Mouse (Mus musculus) Patski (cell line): ENCODE results near the gene Olfr1415. TPM values are rescaled to one million over a fixed set of nuclear protein-coding genes. Genes with fewer than 3 reads are reported as not detected.
A peak's percentile ranks its signal among the peaks of the same experiment; 100 is the strongest.

Experiments used
- ATAC-seq: fragments of 100-300 bp; one replicate; pipeline ENCODE4 v1.8.0; 2021
- CTCF ChIA-PET: fragments of 350-600 bp; sonication (Branson Sonifier 250); formaldehyde crosslinking; loops from one replicate; lab custom pipeline; 2022; ENCODE audit warnings: inconsistent platforms; lab: Charles Lee
- POLR2A ChIA-PET: fragments of 350-600 bp; sonication (Branson Sonifier 250); formaldehyde crosslinking; loops from one replicate; lab custom pipeline; 2022; ENCODE audit warnings: antibody characterized with exemption, inconsistent platforms; lab: Charles Lee
- DNase-seq: peaks from one replicate; pipeline ENCODE4 v3.0.0-alpha.2; 2011; ENCODE audit warnings: low read depth, low spot score
- H3K27me3 ChIP-seq: fragments of 371-371 bp; one replicate; pipeline ENCODE4 v1.5.1; 2021
- CTCF ChIP-seq: fragments of 100-300 bp; IDR thresholded peaks from one replicate; pipeline ENCODE4 v1.5.1; 2021
- in situ Hi-C: fragments of 300-500 bp; cut with MboI; formaldehyde crosslinking; loops from 3 replicates; pipeline ENCODE4 v1.11.1; 2018; ENCODE audit warnings: low pct_unique_long_range_greater_than_20kb, mixed read lengths
- polyA plus RNA-seq: library from polyadenylated mRNA; unstranded; gene quantifications from one replicate; pipeline ENCODE4 v1.2.3, GENCODE M21; 2021

The Olfr1415 gene
- polyA plus RNA-seq, 1 experiment from 2014 or later = not detected

GRCm38 (mm10) chr1:92473165-92474041 lies 22.5 kb downstream of the Olfr1415 start, which contains the start of gene Ndufa10:
Ndufa10 (minus strand) TSS chr1:92473860.
- ATAC-seq (peak; percentile 74), DNase-seq (peak; percentile 77)
- CTCF ChIA-PET = interaction anchor here (1.0 kb wide), 1 partner anchor 11 kb away, joined by 3 read pairs; no protein-coding TSS in a partner anchor
- POLR2A ChIA-PET = interaction anchor here (0.6 to 0.7 kb wide), 2 partner anchors 195 to 317 kb away, joined by 3 to 4 read pairs; no protein-coding TSS in a partner anchor
- in situ Hi-C loops = no loop called here
- peaks cover 20% of the 10 kb centered on the region for H3K27me3 ChIP-seq
- no peak for TF ChIP-seq CTCF

- in situ Hi-C loops = no loop called here
These were observed 27.0 kb downstream of the Olfr1415 start for GRCm38 (mm10) chr1:92468891-92469290.

GRCm38 (mm10) chr1:92458416-92458815 lies 37.5 kb downstream of the Olfr1415 start:
- no peak for ATAC-seq
- POLR2A ChIA-PET = no interaction called here
- no peaks in the 10 kb centered on the region for H3K27me3 ChIP-seq
- CTCF ChIA-PET = no interaction called here
- TF ChIP-seq CTCF = no peak
- in situ Hi-C loops = no loop called here
- DNase-seq = no peak

More at GRCm38 (mm10) chr1:92468891-92469290, 27.0 kb downstream of the Olfr1415 start:
- ATAC-seq (no peak), DNase-seq (no peak)
- no peak for TF ChIP-seq CTCF
- no peaks in the 10 kb centered on the region for H3K27me3 ChIP-seq
- CTCF ChIA-PET = interaction anchor here (0.8 kb wide), 1 partner anchor 16 kb away, joined by 4 read pairs; no protein-coding TSS in a partner anchor
- POLR2A ChIA-PET = no interaction called here

GRCm38 (mm10) chr1:92457758-92458157 lies 38.1 kb downstream of the Olfr1415 start:
- CTCF ChIA-PET = no interaction called here
- no peaks in the 10 kb centered on the region for H3K27me3 ChIP-seq
- no peak for TF ChIP-seq CTCF

GRCm38 (mm10) chr1:92453751-92454445 lies 42.0 kb downstream of the Olfr1415 start:
- DNase-seq = no peak
- peak; percentile 59 for TF ChIP-seq CTCF
- CTCF ChIA-PET = interaction anchor here (0.7 to 2.6 kb wide), 13 partner anchors 9 to 491 kb away, joined by 3 to 10 read pairs (median 4); no protein-coding TSS in a partner anchor
- no peak for ATAC-seq
- POLR2A ChIA-PET = no interaction called here
- in situ Hi-C loops = loop anchor here (5.0 kb wide), 1 partner anchor 492 kb away; no protein-coding TSS in a partner anchor
- H3K27me3 ChIP-seq = no peaks in the 10 kb centered on the region

More at GRCm38 (mm10) chr1:92457758-92458157, 38.1 kb downstream of the Olfr1415 start:
- DNase-seq (no peak), ATAC-seq (no peak)
- in situ Hi-C loops = no loop called here
- POLR2A ChIA-PET = no interaction called here

- ChIA-PET POLR2A (no interaction called here), CTCF (interaction anchor here (1.5 kb wide), 1 partner anchor 68 kb away, joined by 3 read pairs; no protein-coding TSS in a partner anchor)
- in situ Hi-C loops = no loop called here
- TF ChIP-seq CTCF = no peak
- no peak for ATAC-seq
- H3K27me3 ChIP-seq = no peaks in the 10 kb centered on the region
- DNase-seq = no peak
These were observed 47.6 kb downstream of the Olfr1415 start for GRCm38 (mm10) chr1:92448293-92448692.

- POLR2A ChIA-PET = no interaction called here
- DNase-seq (no peak), ATAC-seq (no peak)
- CTCF ChIA-PET = no interaction called here
- no peak for TF ChIP-seq CTCF
- H3K27me3 ChIP-seq = no peaks in the 10 kb centered on the region
- in situ Hi-C loops = no loop called here
These were observed 54.3 kb downstream of the Olfr1415 start for GRCm38 (mm10) chr1:92441453-92442063.

- H3K27me3 ChIP-seq = no peaks in the 10 kb centered on the region
- ATAC-seq (no peak), DNase-seq (no peak)
- TF ChIP-seq CTCF = no peak
- in situ Hi-C loops = no loop called here
- ChIA-PET CTCF (interaction anchor here (1.6 kb wide), 1 partner anchor 12 kb away, joined by 3 read pairs; no protein-coding TSS in a partner anchor), POLR2A (no interaction called here)
These were observed 55.7 kb downstream of the Olfr1415 start for GRCm38 (mm10) chr1:92440066-92440750.

Other genes with a start within 250 kb of the Olfr1415 start
- 237 TPM for gene Ndufa10, start 22.2 kb downstream of the Olfr1415 start, polyA plus RNA-seq
- not detected for gene Olfr1416, start 11.0 kb downstream of the Olfr1415 start, polyA plus RNA-seq
- gene Olfr1414, start 22.6 kb upstream of the Olfr1415 start, polyA plus RNA-seq = not detected
- not detected for gene Olfr1413, start 75.2 kb upstream of the Olfr1415 start, polyA plus RNA-seq
- not detected for gene Olfr1412, start 89.7 kb upstream of the Olfr1415 start, polyA plus RNA-seq
- gene Olfr1411, start 98.3 kb upstream of the Olfr1415 start, polyA plus RNA-seq = not detected
- gene Olfr1410, start 109.7 kb upstream of the Olfr1415 start, polyA plus RNA-seq = not detected
- gene Olfr12, start 121.7 kb upstream of the Olfr1415 start, polyA plus RNA-seq = not detected
- gene Cops9, start 145.9 kb upstream of the Olfr1415 start, polyA plus RNA-seq = 240 TPM
- gene Otos, start 152.7 kb upstream of the Olfr1415 start, polyA plus RNA-seq = 0.08 TPM